Mouse (Mus musculus) heart, postnatal 10 days (tissue): ENCODE results near the gene Ccdc85b. TPM values are rescaled to one million over a fixed set of nuclear protein-coding genes. Genes with fewer than 3 reads are reported as not detected.
A peak's percentile ranks its signal among the peaks of the same experiment; 100 is the strongest.
"Not testable (repeated sequence)": the region's sequence is repeated elsewhere in the genome, so short reads cannot be mapped to it uniquely, and the experiment has no call there.

Source experiments
- DNase-seq, 2 experiments: peaks; one replicate each; pipeline ENCODE4 v3.0.0; 2021
- intact Hi-C: fragments of 180-260 bp; cut with DNase I; formaldehyde crosslinking; loops from one replicate; pipeline ENCODE4 v1.15.1; 2025
- total RNA-seq, 2 experiments: library from RNA; stranded (reverse); gene quantifications; 2 replicates each; pipeline ENCODE4 v1.2.3; 2021

Ccdc85b gene
- 10 to 100 TPM; 12.5 to 14.5 TPM for total RNA-seq

GRCm38 (mm10) chr19:5457746-5458442, at the start of gene Ccdc85b:
Gene Ccdc85b (minus strand): TSS chr19:5457894.
- intact Hi-C loops, result loop anchor here (1.0 kb wide), 1 partner anchor 30 kb away; the partner anchor contains the start of gene Mus81

GRCm38 (mm10) chr19:5503687-5504086, 46.0 kb upstream of the Ccdc85b start, which contains the start of gene 1700020D05Rik:
Gene 1700020D05Rik (minus strand): TSS chr19:5503787.
- no peak for DNase-seq
- intact Hi-C loops, result no loop called here

More at GRCm38 (mm10) chr19:5457746-5458442, at the start of gene Ccdc85b:
- DNase-seq, result no peak

GRCm38 (mm10) chr19:5500330-5500875, 42.7 kb upstream of the Ccdc85b start:
- DNase-seq, result no peak
- intact Hi-C loops, result no loop called here

GRCm38 (mm10) chr19:5496052-5496370, 38.3 kb upstream of the Ccdc85b start:
- no peak for DNase-seq
- intact Hi-C loops, result no loop called here

- intact Hi-C loops, result no loop called here
Measured at GRCm38 (mm10) chr19:5495353-5496051, 37.8 kb upstream of the Ccdc85b start.

GRCm38 (mm10) chr19:5494314-5494713, 36.6 kb upstream of the Ccdc85b start:
- no peak for DNase-seq
- intact Hi-C loops, result no loop called here

More at GRCm38 (mm10) chr19:5495353-5496051, 37.8 kb upstream of the Ccdc85b start:
- DNase-seq, result no peak

GRCm38 (mm10) chr19:5493301-5493721, 35.6 kb upstream of the Ccdc85b start:
- intact Hi-C loops, result not testable (repeated sequence)

GRCm38 (mm10) chr19:5492641-5493040, 34.9 kb upstream of the Ccdc85b start:
- intact Hi-C loops, result no loop called here
- no peak for DNase-seq

More at GRCm38 (mm10) chr19:5493301-5493721, 35.6 kb upstream of the Ccdc85b start:
- not testable (repeated sequence) for DNase-seq

GRCm38 (mm10) chr19:5490898-5491708, 33.4 kb upstream of the Ccdc85b start:
- intact Hi-C loops, result loop anchor here (1.0 to 2.0 kb wide), 2 partner anchors 19 to 198 kb away; partner anchors contain the start of genes Map3k11, Pcnx3 and Snx32
- DNase-seq, result peak; percentile 93

- peak; percentile 96 to 97 for DNase-seq
- intact Hi-C loops, result loop anchor here (2.0 kb wide), 1 partner anchor 198 kb away; the partner anchor contains the start of genes Map3k11 and Pcnx3
Measured at GRCm38 (mm10) chr19:5490313-5490897, 32.7 kb upstream of the Ccdc85b start, which contains the start of gene Cfl1. Gene Cfl1 (plus strand): TSS chr19:5490455.

- intact Hi-C loops, result loop anchor here (2.0 to 5.0 kb wide), 2 partner anchors 122 to 199 kb away; partner anchors contain the start of genes Banf1, Eif1ad, Map3k11 and Pcnx3
- DNase-seq, result not testable (repeated sequence)
Measured at GRCm38 (mm10) chr19:5489721-5490120, 32.0 kb upstream of the Ccdc85b start.

GRCm38 (mm10) chr19:5488878-5489571, 31.3 kb upstream of the Ccdc85b start:
- peak; percentile 98 for DNase-seq
- intact Hi-C loops, result loop anchor here (1.0 to 5.0 kb wide), 2 partner anchors 31 to 122 kb away; partner anchors contain the start of genes Banf1 and Eif1ad

- intact Hi-C loops, result loop anchor here (1.0 to 5.0 kb wide), 4 partner anchors 23 to 121 kb away; partner anchors contain the start of genes Banf1 and Eif1ad
Measured at GRCm38 (mm10) chr19:5487768-5488550, 30.3 kb upstream of the Ccdc85b start, which contains the start of gene Mus81. Gene Mus81 (minus strand): TSS chr19:5488402.

GRCm38 (mm10) chr19:5486771-5487170, 29.1 kb upstream of the Ccdc85b start:
- no peak for DNase-seq
- intact Hi-C loops, result loop anchor here (2.0 to 5.0 kb wide), 3 partner anchors 22 to 119 kb away; partner anchors contain the start of genes Banf1 and Eif1ad

More at GRCm38 (mm10) chr19:5487768-5488550, 30.3 kb upstream of the Ccdc85b start, which contains the start of gene Mus81:
- DNase-seq, result peak; percentile 97 to 99

GRCm38 (mm10) chr19:5486286-5486685, 28.6 kb upstream of the Ccdc85b start:
- DNase-seq, result no peak
- intact Hi-C loops, result loop anchor here (2.0 to 5.0 kb wide), 3 partner anchors 21 to 119 kb away; partner anchors contain the start of genes Banf1 and Eif1ad

GRCm38 (mm10) chr19:5485821-5486220, 28.1 kb upstream of the Ccdc85b start:
- intact Hi-C loops, result loop anchor here (2.0 to 5.0 kb wide), 3 partner anchors 21 to 119 kb away; partner anchors contain the start of genes Banf1 and Eif1ad
- DNase-seq, result peak in 1 of 2 experiments; percentile 2

- intact Hi-C loops, result loop anchor here (5.0 kb wide), 1 partner anchor 118 kb away; the partner anchor contains the start of genes Banf1 and Eif1ad
Measured at GRCm38 (mm10) chr19:5485371-5485770, 27.7 kb upstream of the Ccdc85b start.

More at GRCm38 (mm10) chr19:5485371-5485770, 27.7 kb upstream of the Ccdc85b start:
- DNase-seq, result peak in 1 of 2 experiments; percentile 7
